Mouse (Mus musculus) testis, postnatal 14 days (tissue): ENCODE results near the gene Nphs1.
A peak's percentile ranks its signal among the peaks of the same experiment; 100 is the strongest.

ENCODE experiments used
- DNase-seq: peaks from one replicate; pipeline ENCODE4 v3.0.0; 2021; ENCODE audit warnings: low spot score

Nphs1 gene

DNA sequence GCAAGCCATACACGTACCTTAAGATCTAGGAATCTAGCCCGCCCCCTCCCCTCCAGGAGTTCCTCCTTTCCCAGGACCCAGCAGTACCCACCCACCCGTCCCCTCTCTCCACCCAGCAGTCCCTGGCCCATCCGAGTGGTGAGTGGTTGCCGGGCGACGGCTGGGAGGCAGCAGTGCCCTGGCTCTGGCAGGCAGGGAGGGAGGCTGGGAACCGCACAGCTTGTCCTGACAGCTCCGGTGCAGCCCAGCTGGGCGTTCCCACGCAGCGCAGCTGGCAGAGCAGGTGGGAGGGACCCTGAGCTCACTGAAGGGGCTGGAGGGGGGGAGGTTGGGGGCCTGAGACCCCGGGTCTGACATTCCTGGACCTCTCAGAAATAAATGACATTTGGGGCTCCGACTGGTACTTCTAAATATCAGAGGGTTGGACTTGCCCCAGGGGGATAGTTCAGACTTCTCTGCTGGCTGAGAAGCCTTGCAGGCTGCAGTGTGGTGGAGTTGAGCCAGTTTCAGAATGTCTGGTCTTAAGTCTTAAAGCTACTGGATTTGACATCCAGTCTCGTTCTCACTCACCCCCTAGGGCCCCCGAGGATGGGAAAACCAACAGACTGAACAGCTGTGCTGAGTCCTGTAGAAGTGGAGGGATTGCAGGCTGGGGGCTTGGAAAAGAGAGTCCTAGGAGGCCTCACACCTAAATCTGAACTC is at the start of gene Nphs1, which contains the start of gene Kirrel2:
Gene Nphs1 (plus strand): TSS at position 687 of the 702 bp plus-strand sequence.
Gene Kirrel2 (minus strand): TSS at position 62 of the 702 bp plus-strand sequence.
- DNase-seq, result no peak

DNA sequence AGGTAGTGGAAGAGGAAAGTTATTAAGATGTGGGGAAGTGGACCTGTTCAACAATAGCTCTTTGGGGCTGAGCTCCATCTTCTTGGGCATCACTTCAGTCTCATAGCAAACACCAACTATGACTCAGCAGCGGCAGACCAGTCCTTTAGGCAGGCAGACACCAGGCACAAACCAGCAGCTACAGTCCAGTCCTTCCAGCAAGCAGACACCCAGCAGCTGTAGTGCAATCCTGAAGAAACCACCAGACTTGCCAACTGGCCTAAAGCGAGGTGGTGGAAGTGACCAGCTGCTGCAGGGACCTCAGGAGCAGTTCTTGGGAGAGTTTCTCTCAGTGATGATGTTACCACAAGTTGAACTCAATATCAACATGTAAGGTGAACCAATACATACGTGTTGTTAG is 49.5 kb upstream of the Nphs1 start:
- DNase-seq, result no peak

DNA sequence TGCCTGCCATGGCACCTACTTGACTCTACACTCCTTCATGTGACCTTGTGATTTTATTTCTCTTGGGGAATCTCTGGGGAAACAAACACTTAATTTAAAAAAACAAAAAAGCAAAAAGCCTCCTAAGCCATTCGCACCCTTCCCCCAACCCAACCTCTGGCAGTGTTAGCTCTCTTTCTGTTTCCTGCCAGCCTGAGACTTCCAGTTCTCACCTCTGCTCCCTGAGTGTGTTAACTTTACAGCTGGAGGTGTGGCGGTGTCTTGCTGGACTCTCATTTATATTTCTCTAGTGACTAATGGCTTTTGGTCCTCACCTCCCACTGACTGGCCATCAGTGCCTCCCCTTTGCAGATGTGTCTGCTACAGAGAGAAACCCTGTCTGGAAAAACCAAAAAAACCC is 48.3 kb upstream of the Nphs1 start:
- DNase-seq, result no peak

DNA sequence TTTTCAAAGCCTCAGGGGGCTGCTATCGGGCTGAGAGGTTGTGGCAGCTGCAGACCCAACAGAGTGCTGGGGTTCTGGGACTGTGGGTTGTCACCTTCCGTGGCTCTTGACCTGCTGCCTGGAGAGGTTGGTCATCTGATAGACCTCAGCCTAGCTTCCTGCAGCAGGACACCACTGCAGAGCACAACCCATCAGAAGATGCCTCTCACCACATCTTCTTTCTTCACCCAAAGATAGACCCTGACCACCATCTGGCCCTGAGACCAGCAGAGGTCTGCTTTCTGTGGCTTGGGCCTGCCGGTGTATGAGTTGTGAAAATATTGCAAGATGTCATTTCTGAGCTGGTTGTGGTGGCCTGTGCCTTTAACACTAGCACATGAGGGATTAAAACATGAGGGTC is 47.1 kb upstream of the Nphs1 start:
- DNase-seq, result no peak

DNA sequence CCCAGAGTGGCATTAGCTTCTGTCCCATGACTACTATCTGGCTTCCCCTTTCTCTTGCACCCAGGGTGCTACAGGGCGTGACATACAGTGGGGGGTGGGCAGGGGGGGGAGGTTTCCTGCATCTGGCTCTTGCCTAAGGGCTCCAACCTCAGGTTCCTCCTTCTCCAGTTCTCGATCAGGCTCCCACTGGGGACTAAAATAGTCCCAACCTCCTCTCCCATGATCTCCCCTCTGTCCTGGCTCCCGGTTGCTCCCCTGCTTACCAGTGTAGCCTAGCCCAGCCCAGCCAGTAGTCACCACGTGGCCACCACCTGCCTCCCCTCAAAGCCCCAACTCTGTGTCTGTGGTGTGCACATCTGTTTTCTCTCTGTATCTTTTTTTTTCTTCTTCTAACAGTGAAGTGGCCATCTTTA is 45.4 kb upstream of the Nphs1 start:
- DNase-seq, result no peak

DNA sequence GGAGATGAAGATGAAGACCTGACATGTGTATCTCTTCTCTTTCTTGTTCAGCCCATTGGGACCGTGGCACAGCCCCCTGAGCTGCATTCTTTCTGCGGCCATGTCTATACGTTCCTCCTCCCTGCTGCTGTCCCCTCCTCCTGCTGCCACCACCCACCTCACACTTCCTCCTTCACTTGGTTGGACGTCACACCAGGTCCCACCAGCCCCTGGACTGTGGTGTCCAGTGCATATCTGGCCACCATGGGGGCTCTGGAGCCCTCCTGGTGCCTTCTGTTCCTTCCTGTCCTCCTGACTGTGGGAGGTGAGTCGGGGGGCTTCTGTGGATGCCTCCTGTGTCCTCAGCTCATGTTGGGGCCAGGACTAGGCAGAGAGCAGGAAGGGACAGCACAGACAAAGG is 44.5 kb upstream of the Nphs1 start, which contains the start of gene Tyrobp:
Gene Tyrobp (plus strand): TSS at position 165 of the 400 bp plus-strand sequence.
- DNase-seq, result no peak

DNA sequence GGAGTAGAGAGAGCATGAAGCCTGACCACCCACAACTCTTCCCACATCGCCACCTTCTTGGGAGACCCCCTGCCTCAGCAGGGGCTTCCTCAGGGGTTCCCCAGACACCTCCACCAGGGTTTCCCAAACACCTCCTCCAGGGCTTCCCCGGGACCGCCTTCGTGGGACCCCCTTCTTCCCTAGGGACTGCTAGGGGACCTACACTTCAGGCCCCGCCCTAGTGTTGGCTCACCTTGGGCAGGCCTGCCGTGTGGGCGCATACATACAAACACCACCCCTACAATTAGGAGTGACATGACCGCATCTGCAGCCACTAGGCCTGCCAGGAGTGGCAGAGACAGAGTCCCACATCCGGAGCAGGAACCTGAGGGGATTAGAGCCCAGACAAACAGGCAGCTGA is 40.3 kb upstream of the Nphs1 start:
- DNase-seq, result no peak

DNA sequence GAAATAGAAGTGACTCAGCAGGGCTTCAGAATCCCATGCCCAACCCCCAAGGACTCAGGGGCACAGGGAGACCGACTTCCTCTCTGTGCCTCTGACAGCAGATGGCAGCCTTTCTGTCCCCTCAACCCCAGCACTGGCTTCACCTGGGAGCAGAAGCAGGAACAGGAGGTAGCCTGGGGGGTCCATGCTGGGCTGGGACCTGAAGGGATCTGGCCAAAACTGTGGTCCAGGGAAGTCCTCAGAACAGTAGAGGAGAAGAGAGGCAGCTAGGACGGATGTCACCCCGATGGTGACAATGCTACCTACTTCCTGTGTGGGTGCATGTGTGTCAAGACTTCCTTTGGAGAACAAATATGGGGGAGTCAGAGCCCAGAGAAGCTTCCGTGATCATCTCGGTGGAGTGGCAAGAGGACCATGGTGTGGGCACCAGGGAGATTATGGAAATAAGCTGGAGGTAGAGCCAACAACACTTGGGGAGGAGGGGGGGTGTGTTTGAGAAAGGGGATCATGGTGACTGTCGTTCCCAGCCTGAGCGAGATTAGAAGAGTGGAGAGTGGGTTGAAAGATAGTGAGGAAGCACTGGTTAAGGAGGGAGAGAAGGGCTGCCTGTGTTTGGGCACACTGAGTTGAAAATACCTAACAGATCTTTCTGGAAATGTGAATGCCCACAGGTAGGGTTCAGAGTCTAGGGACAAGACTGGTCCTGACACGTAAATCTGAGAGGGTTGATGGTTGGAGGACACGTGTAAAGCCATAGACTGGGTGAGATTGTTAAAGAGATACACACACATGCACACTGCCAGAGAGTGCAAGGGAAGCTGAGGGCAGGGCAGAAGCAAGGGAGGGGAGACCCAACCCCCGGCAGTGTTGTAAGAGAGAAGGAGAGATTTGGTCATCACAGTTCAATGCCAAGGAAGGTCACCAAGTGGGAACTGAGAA is 38.3 kb upstream of the Nphs1 start, which contains the start of gene Hcst:
Gene Hcst (minus strand): TSS at position 294 of the 939 bp plus-strand sequence.
- DNase-seq, result no peak

DNA sequence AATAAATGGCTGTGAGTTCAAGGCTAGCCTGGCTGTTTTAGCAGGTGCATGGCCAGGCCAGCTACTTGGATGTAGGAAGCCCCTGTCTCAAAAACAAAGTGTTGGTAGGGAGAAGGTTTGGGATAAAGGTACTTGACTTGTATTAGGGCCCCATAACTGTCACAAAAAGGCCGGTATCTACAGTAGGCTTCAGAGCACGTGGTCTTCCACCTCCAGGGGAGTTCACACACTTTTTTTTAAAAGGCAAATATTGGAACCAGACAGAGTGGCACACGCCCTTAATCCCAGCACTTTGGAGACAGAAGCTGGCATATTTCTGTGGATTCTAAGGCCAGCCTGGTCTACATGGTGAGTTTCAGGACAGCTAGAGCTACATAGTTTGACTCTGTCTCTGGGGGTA is 37.4 kb upstream of the Nphs1 start:
- no peak for DNase-seq

DNA sequence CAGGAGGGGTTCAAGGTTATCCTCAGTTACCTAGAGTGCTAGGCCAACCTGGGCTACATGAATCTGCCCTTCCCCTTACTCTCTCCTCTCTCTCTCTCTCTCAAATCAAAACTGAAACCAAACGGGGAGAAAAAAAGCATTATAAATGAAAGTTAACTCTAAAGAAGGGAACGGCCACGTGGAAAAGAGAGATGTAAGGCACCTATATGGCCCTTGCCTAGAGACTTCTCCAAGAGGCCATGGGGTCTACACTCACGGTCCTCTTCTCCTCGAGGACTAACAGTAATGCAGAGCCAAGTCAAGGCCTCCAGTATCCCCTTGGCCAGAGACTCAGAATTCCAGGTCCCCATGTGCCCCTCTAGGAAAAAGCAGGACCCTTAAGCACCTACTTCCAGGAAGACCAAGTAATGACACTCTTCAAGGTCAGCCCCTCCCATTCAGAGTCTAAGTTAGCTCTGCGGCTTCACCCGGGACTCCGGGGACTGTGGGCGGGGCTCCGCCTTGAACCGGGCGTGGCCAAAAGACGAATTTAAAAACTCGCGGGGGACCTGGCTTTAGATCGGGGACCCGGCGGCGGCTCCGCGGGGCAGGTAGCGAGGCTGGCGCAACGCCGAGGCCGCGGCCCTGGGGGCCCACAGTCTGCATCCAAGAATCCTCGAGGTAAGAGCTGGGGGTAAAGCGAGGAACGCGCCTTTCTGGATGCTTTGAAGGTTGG is 36.8 kb upstream of the Nphs1 start, which contains the start of gene Nfkbid:
Gene Nfkbid (plus strand): TSS at position 558 of the 715 bp plus-strand sequence.
- DNase-seq, result peak; percentile 43

GRCm38 (mm10) chr7:30421890-30422435 is 36.2 kb upstream of the Nphs1 start:
- DNase-seq, result peak; percentile 85

DNA sequence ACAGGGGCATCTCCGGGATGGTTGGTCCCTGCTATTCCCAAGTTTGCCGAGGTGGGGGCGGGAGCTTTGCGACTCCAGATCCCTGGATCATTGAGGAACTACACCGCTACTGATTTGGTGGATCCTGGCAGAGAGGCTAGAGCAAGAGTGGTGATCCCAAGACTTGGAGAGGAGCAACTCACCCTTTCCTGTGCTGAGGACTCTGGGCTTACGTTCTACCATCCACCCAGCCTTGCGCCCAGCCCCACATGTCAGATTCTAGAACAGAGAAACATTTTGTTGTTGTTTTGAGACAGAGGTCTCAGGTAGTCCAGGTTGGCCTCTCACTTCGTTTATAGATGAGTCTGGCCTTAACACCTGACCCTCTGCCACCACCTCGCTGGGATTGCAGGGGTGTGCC is 35.6 kb upstream of the Nphs1 start:
- no peak for DNase-seq

DNA sequence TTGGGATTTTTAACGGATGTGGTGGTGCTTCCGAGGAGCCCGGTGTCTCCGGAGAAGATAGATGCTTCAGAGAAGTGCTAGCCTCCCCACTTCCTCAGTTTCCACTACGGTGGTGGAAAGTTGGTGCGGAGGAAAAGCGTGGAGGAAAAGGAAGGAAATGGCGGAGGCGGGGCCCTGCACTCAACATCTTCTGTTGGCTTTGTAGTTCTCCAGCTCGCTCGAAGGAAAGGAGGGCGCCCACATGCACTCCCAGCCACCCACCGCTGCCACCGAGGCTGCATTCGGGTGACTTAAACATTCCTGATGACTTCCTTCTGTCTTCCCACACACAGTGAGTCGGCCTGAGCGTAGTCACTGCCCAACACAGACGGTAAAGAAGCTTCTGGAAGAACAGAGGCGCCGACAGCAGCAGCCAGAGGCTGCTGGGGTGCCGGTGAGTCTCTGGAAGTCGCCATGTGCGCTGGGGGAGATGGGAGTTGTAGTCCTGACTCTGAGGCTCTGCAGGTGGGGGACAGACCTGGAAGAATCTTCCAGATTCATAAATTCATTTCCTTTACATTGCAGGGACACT is 35.0 kb upstream of the Nphs1 start:
- DNase-seq, result no peak

- DNase-seq, result no peak
These were observed 28.8 kb upstream of the Nphs1 start for GRCm38 (mm10) chr7:30429327-30429726.

DNA sequence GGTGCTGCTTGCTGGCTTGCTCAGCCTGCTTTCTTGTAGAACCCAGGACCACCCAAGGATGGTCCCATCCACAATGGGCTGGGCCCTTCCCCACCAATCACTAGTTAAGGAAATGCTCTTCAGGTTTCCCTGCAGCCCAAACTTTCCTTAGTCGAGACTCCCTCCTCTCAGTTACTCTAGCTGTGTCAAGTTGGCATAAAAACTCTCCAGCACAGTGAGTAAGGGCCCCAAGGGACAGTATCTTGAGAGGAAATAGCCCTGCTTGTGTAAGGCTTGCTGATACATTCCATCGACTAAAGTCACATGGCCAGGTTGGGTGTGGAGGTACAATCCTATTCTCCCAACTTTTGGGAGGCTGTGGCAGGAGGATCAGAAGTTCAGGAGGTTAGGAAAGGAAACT is 27.9 kb upstream of the Nphs1 start:
- no peak for DNase-seq

- no peak for DNase-seq
These were observed 26.3 kb upstream of the Nphs1 start for GRCm38 (mm10) chr7:30431793-30432192.

- no peak for DNase-seq
These were observed 23.9 kb upstream of the Nphs1 start for GRCm38 (mm10) chr7:30434238-30434637.

DNA sequence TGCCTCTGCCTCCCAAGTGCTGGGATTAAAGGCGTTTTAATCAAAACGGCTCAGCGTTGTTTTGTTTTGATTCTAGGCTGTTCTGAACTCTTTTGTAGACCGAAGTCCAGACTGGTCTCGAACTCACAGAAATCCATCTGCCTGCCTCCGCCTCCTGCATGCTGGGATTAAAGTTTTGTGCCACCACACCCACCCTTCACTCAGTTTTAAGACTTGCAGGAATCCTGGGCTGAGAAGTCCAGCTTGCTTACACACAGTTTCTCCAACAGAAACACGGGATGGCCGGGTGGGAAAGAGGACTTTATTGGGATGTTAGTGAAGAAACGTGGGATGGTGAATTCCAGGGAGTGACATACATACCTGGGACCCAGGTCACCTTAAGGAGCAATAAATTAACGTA is 23.4 kb upstream of the Nphs1 start:
- DNase-seq, result no peak

DNA sequence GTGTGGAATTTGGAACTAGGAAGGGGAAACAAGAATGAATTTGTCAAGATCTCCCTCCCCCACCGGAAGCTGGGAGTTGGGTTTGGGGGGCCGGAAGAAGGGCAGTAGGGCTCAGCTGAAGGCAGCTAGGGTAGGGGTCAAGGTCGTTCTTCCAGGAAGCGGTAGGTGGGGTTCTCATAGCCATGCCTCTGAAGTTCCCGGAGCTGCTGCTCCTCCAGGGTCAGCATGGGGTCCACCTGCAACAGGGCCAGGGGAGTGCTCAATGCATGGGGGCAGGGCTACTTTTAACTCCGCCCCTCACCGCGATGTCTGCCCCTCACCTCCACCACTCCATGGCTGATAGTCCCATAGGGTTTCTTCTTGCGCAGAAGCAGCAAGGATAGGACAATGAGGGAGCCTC is 23.0 kb upstream of the Nphs1 start:
- DNase-seq, result no peak

- DNase-seq, result no peak
These were observed 21.2 kb upstream of the Nphs1 start for GRCm38 (mm10) chr7:30436879-30437278.

DNA sequence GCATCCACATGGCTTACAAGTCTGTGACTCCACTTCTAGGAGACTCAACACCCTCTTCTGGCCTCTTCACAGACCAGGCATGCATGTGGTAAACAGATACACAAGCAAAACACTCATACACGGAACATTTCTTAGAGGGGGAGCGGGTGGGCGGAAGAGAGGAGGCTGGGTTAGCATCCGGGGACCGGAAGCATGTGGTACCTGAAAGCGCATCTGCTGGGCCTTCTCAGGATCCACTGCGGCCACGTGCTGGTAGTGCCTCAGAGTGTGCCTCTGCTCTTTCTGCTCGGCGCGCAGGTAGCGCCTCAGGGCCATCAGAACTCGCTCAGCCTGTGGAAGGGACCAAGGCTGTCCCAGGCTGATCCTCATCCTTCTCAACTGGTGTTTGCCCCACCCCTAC is 18.4 kb upstream of the Nphs1 start:
- DNase-seq, result no peak

GRCm38 (mm10) chr7:30440697-30441096 is 17.4 kb upstream of the Nphs1 start:
- DNase-seq, result no peak
